Mouse (Mus musculus): ENCODE results near the gene Dnajc15.

- no peak for TF ChIP-seq CTCF (IDR thresholded peaks at IDR 0.05; ENCODE audit: borderline replicate concordance, insufficient read depth, low read depth, low read length)
- no peak for TF ChIP-seq POLR2A (IDR thresholded peaks at IDR 0.05; ENCODE audit: borderline replicate concordance, insufficient read depth, low read length)
These were observed 7.3 kb downstream of the Dnajc15 start for GRCm38 (mm10) chr14:77867601-77868000.
